Mouse (Mus musculus): Measurements from ENCODE around the gene Akap13.

The Akap13 gene

DNA sequence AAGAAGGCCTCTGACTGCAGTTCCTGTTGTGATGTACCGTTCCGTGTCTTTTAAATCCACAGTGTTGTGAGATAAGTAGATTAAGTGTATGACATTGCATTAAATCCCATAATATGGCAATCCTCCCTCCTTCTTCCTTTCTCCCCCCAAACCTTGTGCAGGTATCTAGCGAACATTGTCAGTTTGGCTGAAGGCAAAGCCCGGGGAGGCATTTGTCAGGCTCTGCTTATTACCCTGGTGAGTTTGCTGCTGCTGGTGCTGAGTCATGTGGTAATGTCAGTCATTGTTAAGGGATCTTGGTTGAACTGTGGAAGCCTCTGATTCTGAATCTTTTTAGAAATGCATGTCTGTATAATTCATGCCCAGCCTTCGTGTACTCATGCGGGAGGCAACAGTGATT, 60.1 kb downstream of the Akap13 start:
- intact Hi-C loops (cut with DNase I) = loop anchor here (5.0 kb wide), 1 partner anchor 58 kb away; the partner anchor contains the start of gene Akap13

DNA sequence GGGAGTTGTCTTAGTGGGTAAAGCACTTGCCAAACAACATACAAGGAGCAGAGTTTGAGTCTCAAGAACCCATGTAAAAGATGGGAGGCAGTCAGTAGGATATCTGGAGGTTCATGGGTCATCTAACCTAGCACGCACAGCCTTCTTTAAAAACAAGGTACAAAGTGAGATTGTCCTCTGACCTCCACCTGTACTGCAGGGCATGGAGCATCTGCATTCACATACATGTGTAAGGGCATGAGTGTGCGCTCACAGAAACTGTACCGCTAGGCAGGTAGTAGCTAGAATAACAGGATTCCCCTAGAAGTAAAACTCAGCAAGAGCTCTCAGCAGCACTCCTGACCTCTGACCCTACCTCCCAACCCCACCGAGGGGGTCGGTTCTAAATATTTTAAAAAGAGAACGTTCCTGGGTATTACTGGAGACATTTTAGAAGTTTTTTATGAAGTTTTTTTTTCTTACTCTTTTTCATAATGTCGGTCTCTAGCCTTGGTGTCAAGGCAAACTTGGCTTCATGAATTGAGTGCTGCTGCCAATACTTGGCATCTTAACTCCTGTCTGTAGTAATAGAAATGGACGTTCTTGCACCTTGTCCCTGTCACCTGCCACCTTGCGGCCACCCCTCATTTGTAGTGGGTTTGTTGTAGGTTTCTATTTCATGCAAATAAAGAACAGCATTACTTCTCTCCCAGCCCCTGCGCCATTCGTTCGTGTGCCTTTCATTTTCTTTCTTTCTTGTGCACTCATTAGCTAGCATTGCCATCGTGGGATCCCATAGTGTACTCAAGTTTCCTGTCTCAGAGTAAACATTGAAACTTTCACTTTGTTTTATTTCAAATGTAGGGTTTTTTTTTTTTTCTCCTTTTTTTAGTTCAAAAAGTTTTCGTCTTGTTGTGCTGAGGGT, 61.6 kb downstream of the Akap13 start:
- intact Hi-C loops (cut with DNase I) = loop anchor here (5.0 kb wide), 1 partner anchor 60 kb away; the partner anchor contains the start of gene Akap13

DNA sequence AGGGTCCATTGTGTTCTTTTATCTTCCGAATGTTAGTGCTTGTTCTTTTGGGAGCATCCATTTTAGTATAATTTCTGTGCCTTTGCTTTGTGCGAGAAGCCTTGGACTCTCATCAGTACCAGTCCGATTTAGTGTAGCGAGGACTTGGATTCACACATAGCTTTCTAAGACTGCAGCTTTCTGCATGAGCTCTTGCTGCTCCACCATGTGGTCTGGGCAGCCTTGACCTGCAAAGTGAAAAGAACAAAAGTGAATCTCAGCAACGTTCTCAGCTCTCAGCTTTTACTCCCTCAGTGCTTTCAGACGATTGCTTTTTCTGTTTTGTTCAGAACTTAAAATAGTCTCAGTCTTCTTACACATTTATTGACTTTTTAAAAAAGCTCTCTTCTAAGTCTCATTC, 65.2 kb downstream of the Akap13 start:
- intact Hi-C loops (cut with DNase I) = no loop called here

DNA sequence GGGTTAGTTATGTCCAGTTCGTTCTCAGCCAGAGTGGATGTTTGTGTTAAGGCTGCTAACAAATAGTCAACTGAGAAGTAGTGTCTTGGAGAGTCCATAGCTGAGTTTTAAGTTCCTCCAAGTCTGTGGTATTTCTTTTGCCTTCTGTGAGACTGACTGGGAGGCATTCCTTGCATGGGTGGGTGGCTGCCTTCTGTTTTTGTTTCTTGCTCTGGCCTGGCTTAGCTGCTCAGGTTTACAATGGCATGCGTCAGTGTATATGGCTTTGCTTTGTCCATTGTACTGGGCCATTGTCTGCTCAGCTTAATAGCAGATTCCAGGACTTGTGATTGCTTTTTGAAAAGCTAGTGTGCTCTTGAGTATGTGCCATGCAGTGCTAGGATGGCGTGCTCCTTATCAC, 65.9 kb downstream of the Akap13 start:
- intact Hi-C loops (cut with DNase I) = no loop called here

DNA sequence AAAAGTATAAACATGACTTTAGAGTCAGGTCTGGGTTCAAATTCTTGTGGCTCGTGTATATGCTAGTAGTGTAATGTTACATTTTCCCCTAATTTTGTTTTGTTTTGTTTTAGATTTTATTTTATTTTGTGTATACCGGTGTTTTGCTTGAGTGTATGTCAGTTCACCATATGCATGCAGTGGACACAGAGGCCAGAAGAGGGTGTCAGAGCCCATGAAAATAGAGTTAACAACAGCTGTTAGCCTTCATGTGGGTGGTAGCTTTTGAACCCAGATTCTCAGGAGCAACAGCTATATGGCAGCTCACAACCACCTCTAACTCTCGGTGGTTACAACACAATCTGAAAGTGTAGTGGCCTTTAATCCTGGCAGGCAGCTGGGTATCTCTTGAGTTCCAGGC, 66.9 kb downstream of the Akap13 start:
- intact Hi-C loops (cut with DNase I) = no loop called here

DNA sequence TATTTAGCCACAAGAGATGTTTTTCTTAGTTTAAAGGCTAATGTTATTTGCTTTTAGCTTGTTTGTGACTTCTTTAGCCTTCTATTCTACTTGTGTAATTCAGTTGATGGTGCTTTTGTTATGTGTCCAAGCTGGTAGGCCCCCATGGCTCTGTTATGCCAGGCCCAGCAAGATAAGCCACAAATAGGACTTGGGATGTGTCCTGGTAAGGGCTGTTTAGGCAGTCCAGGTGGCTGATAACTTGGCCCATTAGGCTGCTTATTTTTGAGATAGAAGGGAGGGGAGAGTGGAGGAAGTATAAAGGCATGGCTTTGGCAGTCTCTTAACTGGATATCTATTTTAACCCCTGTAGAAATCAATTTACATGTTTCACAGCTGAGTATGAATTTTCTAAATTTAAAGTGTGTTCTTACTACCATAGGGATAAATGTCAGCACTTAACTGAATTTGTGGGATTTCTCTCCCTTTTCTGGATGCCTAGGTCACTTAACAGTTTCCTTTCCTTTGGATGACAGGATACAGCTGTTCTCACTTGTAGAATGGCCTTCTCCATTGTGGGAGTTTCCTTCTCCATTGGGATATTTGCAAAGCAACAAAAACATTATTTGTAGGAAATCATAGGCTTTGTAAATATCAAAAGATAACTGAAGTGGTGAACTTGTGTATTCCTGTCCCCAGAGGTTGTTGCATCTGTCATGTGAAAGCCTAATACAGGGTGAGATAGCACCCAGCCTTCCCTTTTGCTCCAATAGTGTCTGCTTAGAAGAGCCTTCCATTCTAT, 69.6 kb downstream of the Akap13 start:
- intact Hi-C loops (cut with DNase I) = no loop called here

DNA sequence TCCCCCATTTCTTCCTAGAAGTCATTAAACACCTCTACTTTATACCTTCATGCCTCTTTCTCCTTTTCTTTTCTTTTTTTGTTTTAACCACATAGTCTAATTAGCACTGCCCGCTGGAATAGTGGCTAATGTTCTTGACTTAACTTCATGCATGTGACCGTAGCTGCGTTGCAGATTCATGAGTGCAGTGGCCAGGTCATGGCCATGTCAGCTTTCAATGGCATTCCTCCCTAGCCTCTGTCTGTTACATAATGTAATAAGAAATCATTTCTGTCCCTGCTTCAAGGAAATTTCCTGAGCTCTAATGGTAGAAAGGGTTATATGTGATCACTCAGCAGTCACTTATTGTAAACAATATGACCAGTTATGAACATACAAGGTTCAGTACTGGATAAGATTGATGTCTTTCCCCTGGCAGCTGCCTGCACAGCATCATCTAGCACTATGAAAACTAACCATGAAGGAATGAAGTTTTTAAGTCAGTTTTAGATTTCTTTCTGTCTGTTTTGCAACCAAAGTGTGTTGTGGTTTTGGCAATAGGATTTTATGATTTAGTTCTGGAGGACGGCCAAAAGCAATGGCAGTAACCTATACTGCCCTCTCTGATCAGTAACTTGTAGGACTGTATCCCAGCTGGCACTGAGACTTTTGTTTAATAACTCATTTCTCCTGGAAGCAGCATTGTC, 70.5 kb downstream of the Akap13 start:
- intact Hi-C loops (cut with DNase I) = no loop called here

DNA sequence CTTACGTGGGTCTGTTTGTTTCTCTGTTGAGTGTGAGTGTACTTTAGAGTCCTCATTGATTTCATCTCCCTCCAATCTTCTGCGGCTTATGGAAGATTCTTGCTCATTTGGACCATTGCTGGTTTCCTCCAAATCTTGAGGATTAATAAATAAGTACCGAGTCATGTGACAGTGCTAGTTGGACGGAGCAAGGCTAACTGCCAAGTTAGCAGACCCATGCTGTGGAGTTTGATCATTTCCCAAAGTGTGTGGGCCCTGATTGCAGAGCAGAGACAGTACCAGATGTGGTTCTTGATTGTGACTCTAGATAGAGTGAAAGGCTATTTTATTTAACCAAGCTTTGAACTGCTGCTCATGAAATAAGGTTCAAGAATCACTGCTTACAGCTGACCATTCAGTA, 73.4 kb downstream of the Akap13 start:
- intact Hi-C loops (cut with DNase I) = no loop called here

DNA sequence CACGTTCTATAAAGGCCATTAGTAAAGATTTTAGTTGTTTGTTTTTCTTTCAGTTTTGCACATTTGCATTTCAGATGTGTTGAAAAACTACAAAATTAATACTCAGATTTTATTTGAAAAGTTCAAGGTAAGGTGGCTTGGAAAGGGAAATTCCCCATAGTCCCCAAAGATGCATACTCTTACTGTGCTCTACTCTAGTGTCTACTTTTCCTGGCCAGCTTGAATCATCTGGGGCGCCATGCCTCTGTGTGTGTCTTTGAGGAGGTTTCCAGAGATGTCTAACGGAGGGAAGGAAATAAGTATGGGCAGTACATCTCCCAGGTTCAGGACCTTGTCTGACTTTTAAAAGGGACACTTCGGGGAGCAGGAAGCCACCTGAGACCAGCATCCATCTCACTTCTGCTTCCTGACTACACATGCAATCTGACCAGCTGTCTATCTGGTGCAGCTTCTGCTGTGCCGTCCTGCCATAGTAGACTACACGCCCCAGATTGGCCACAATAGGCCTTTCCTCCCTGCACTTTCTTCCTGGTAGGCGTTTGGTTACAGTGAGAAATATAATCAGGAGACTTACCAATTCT, 74.6 kb downstream of the Akap13 start:
- intact Hi-C loops (cut with DNase I) = no loop called here

DNA sequence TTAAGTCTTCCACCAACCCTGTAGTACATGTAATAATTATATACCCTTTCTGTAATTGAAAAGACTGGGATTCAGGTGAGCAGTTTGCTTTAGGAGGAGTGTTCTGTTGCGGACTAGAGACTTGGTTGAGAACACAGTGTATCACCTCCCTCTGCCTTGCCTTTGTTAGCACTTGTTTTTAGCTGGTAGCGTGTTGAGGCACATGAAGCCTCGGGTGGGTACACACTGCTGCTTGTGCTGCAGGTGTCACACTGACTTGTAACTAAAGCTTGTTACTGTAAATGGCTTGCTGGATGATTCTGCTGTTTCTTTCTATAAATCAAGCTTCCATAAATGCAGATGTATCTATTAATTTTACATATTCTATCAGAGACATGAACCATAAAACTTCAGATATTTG, 75.3 kb downstream of the Akap13 start:
- intact Hi-C loops (cut with DNase I) = no loop called here

DNA sequence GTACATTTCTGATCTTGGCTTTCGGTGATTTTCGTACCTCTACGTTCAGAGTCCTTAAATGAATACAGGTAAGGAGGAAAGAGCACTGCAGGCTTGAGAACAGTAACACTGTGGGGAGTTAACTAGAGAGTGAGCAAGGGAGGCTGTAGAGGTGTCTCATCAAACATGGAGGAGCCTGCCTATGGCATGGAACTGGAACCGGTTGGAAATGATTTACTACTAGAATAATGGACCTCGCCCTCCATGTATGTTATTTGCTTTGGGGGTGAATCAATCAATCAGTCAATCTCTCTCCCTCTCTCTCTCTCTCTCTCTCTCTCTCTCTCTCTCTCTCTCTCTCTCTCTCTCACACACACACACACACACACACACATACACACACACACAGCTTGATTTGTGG, 77.7 kb downstream of the Akap13 start:
- intact Hi-C loops (cut with DNase I) = no loop called here

DNA sequence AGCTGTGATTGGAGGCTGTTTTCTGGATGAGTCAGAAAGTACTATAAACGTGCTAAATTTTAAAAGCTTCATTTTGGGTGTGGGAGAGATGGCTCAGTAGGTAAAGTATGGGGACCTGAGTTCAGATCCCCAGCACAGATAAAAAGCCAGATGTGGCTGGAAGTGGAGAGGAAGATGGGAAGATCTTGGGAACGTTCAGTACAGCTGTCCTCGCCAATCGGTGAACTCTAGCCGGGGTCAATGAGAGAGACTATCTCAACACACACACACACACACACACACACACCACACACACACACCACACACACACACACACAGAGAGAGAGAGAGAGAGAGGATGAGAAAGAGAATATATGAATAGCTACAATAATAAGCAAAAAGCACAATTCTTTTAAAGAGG, 81.0 kb downstream of the Akap13 start:
- intact Hi-C loops (cut with DNase I) = no loop called here

DNA sequence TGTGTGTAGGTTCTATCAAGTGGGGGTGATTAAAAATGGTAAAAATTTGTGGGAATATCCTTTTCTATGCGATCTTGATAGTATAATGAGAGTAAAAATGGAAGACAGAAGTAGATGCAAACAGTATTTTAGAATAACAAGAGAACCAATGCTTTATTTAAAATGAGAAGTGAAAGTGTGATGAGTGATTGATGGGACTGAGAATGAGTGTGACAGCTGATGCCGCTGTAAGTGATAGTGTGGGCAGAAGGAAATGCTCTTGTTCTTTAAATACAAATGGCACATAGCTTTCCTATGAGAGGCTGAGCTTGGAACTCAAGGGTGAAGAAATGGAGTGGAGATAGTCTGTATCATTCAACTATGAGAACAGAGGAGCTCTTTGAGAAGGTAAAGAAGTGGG, 82.2 kb downstream of the Akap13 start:
- intact Hi-C loops (cut with DNase I) = no loop called here

DNA sequence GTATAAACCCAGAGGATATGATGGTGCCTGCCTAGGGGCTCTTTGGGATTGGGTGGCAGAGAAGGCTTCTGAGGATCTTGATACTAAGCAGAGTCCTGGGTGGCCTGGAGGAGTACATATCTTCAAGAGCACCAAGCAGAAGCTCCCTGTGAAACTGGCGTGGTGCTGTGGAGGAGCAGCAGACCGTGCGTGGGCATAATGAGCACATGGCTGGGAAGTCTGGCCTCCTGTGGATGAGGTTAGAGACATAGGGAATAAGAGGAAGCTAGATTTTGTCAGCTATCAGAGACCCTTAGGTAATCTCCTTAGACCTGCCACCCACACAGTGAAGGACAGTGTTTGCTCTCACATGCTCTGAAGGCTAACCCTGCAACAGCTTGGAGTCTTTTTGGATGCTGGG, 83.2 kb downstream of the Akap13 start:
- intact Hi-C loops (cut with DNase I) = no loop called here

DNA sequence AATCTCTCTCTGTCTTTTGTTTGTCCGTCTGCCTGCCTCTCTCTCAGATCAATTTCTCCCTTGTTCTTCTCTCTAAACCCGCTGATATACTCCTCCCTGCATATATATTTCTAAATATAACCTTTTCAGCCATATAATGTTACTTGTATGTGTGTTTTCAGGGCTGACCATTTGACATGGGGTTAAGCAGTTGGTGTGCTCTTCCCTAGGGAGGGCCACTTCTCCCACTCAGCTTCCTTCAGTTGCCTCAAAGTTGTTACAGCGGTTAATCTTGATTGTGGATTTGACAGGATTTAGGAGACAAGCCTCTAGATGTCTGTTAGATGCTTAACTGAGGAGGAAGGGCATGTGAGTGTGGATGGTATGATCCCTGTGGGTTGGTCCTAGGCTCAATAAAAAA, 83.8 kb downstream of the Akap13 start:
- intact Hi-C loops (cut with DNase I) = no loop called here

DNA sequence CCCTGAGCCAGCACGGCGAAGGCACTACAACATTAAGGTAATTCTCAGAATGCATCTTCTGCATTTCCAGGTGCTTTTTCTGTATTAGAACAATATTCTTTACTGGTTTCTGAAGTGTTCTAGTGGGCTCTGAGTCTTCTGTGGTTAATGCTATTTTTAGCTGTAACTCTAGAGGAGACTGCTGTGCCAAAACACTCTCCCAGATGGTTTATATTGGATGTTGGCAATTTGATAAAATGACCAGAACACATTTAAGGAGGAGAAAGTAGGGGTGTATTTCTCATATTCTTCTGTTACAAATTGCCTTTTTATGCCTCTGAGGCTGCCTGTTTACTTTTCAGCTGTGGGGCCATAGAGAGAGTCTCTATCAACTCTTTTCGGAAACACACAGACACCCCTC, 94.5 kb downstream of the Akap13 start:
- intact Hi-C loops (cut with DNase I) = loop anchor here (10.0 kb wide), 1 partner anchor 95 kb away; the partner anchor contains the start of gene Akap13

DNA sequence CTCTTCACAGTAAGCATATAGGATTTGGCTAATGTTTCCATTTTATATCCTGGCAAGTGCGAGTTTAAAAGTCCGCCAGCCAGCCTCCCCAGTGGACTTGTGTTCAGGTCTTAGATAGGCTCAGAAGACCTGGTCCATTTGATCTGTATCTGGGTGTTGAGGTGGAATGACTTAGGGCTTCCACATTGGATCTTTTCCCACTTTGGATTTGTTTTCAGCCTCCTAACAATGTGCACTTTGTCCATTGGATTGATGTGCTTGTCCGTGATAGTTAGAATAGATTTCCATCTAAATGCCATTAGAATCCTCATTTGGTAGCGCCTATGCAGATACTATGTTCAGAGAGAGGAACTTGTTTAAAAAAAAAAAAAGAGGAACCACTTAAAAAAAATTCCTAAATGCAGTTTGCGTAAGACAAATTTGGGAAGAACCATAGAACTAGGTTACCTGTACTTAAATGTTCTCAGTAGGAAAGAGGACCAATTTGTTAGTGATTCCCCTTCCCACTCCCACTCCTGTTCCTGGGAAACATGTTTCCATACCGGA, 95.5 kb downstream of the Akap13 start:
- intact Hi-C loops (cut with DNase I) = loop anchor here (10.0 kb wide), 1 partner anchor 96 kb away; the partner anchor contains the start of gene Akap13

DNA sequence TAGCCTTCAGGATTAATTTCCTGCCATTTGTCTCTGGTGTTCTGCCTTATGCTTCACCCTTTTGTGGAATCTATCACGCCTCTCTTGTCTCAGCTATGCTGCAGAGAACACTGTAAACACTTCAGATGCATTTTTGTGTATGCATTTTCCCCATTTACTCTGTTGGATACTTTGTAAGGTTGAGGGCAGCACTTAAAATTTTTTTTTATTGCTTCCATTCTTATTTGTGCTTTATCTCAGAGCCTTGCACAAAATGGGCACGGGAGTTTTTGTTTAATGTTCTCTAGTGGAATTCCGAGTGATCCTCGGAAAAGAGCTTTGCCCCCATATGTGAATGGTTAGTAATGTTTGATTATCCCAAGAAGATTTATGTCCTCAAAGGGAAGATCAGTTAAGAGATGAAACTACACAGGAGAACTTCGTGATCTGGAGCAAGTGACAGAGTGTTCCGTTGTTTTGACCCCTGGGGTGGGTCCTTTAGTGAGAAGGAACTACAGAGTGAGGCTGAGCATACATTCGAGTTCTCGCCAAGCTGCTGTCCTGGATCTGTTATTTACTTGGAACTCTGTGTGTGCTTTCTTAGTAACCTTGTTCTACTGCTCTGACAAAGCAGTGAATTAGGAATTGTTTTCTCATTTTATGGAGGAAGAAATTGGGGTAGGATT, 97.8 kb downstream of the Akap13 start:
- intact Hi-C loops (cut with DNase I) = loop anchor here (10.0 kb wide), 1 partner anchor 98 kb away; the partner anchor contains the start of gene Akap13

DNA sequence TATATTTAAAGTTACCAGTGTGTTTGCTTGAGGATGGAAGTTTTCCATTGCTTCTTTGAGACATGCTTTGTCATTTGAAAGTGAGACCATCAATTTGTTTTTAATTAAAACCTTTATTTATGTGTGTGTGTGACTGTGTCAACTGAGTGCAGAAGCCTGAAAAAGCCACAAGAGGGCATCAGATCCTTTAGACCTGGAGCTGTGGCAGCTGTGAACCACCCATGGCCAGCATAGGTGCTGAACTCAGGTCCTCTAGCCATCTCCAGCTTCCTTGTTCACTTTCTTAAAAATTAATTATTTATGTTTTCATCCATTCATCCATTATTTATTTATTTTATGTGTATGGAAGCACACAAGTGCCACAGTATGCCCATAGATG, 98.3 kb downstream of the Akap13 start:
- intact Hi-C loops (cut with DNase I) = loop anchor here (10.0 kb wide), 1 partner anchor 99 kb away; the partner anchor contains the start of gene Akap13

DNA sequence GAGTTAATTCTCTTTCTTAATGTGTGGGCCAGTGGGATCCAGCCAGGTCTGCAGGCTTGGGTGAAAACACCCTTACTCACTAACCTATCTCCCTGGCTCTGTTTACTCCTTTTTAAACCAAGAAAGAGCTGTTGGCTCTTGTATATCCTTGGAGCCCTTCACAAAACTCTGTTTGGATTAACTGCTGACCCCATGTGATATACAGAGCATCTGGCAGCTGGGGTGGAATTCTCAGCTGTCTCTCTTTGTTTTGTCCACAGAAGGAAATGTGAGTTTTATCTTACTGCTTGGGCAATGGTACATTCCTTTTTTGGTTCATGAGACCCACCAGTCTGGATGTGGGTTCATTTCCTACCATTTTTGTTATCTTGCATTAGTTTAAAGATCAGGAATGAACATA, 98.7 kb downstream of the Akap13 start:
- intact Hi-C loops (cut with DNase I) = loop anchor here (10.0 kb wide), 1 partner anchor 99 kb away; the partner anchor contains the start of gene Akap13
